Mouse (Mus musculus): ENCODE results near the gene Bcor. TPM values are rescaled to one million over a fixed set of nuclear protein-coding genes. Genes with fewer than 3 reads are reported as not detected.

The Bcor gene
- polyA plus RNA-seq, 1 experiment from 2014 or later = 4.2 TPM

DNA sequence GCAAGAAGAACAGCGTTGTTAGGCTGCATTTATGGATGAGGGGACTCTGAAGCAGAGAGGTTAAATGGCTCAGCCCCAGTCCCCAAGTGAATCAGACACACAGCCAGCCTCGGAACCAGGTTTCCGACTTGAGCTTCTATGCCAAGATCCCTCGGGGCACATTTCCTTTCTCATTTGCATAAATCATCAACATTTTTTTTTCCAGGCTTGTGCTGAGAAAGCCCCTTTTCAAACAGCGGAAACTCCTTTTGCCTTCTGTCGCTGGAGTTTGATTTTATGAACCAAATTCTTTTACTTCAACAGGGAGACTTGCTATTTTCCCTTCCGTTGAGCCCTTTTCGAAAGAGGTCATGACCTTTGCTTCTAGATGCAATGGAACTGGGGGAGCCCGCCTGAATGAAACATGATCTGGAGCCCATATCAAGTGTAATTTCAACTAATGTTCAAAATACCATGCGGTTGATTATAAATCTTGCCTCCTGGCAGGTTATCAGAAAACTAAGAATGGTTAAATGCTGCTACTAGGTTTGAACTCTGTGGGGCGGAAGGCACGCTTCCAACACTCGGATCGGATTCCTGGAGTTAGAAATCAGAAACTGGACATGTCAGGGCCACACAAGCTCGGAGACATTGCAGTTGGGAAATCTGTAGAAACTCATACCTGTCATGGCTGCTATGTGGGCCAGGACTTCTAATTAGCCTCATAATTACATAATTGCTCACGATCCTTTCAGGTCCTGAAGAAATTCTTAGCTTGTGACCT is 15.2 kb upstream of the Bcor start:
- no peaks in the 10 kb centered on the region; the same call in 1 of the 2 replicates for H3K27me3 ChIP-seq (replicated peaks; ENCODE audit: control insufficient read depth, insufficient read depth, low read length)
- 63% methylated on average over 16 of the region's 16 CpGs for WGBS
- no peak for TF ChIP-seq CTCF (IDR thresholded peaks at IDR 0.05; ENCODE audit: low read depth)
- H3K4me3 ChIP-seq (ENCODE audit: low read depth, low read length) = no peak overlapping the region
- no peaks in the 10 kb centered on the region for H3K9me3 ChIP-seq (ENCODE audit: control insufficient read depth)
- H3K36me3 ChIP-seq (ENCODE audit: control insufficient read depth, insufficient read depth) = no peaks in the 10 kb centered on the region
- no peak overlapping the region for H3K9ac ChIP-seq (ENCODE audit: low read depth, low read length)
- no peaks in the 10 kb centered on the region for H3K4me1 ChIP-seq (replicated peaks; ENCODE audit: control insufficient read depth, insufficient read depth, low read length)
- H3K4me2 ChIP-seq (replicated peaks; ENCODE audit: low read depth) = no peak overlapping the region
- H3K27ac ChIP-seq (ENCODE audit: low read depth, low read length) = no peak overlapping the region
- ATAC-seq = no peak

DNA sequence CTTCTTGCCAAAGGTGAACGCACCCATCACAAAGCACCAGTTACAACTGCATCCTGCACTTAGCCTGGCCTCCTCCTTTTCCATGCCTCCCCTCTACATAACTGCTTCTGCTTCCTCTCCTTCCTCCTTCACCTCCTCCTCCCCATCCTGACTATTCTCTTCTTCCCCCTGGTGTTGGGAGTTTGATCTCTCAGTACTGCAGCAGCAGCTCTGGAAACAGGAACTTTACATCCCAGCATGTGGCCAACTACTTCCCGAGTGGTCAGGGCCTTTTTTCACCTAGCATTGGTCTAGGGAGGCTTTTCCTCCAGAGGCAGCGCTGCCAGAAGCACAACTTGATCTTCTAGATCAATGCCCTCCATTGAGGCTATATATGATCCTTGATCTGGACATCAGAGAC is 10.0 kb upstream of the Bcor start:
- ATAC-seq = no peak
- WGBS = 55% methylated on average over 3 of the region's 3 CpGs

DNA sequence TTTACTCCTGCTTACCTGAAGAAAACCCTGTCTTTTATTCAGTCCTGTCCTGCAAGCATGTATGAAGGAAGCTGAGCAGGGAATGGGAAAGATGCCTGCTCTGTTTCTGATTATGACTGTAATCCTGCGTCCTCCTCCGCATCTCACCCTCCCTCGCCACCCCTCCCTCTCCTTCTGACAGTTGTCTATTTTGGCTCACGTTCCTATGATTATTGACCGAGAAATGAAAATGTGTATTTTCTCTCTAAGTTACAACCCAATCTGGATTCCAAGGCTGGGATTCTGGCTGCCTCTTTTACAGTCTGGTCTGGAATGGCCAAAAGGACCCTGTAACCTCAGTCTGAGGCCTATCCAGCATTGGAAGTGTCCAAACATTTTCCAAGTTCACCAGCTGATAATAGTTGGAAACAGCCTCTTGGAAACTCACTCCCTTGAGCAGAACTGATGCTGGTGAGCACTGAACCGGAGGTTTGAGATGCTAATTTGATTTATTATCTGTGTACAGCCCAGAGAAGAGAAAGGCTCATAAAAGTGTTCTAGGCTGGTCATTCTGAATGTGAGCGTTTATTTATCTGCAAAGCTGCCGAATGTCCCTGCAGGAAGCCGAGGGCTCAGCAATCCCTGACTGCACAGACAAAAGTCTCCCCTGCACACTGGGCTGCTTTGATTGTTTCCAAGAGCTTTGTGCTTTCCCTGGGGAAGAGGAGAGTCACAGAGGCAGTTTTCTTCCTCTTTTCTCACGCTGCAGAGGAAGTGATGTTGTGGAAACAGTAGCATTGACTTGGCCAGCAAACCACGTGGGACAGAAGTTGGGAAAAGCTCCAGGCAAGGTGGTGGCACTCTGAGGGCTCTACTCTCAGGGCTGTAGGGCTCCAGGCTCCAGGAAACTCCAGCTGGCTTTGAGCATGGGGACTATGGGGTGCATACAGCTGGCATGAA is 4.7 kb upstream of the Bcor start:
- Histone ChIP-seq H3K4me3 (ENCODE audit: low read depth, low read length) (no peak overlapping the region), H3K4me1 (replicated peaks; ENCODE audit: control insufficient read depth, insufficient read depth, low read length) (no peaks in the 10 kb centered on the region), H3K27me3 (replicated peaks; ENCODE audit: control insufficient read depth, insufficient read depth, low read length) (0 out of 2 replicates have a peak, but pooled peaks cover 4% of the 10 kb centered on the region), H3K4me2 (replicated peaks; ENCODE audit: low read depth) (no peak overlapping the region), H3K9ac (ENCODE audit: low read depth, low read length) (no peak overlapping the region), H3K36me3 (ENCODE audit: control insufficient read depth, insufficient read depth) (no peaks in the 10 kb centered on the region), H3K27ac (ENCODE audit: low read depth, low read length) (no peak overlapping the region), H3K9me3 (ENCODE audit: control insufficient read depth) (no peaks in the 10 kb centered on the region)
- ATAC-seq = no peak
- 57% methylated on average over 11 of the region's 11 CpGs for WGBS
- TF ChIP-seq CTCF (IDR thresholded peaks at IDR 0.05; ENCODE audit: low read depth) = no peak

More for the DNA sequence above, 10.0 kb upstream of the Bcor start:
- H3K9ac ChIP-seq (ENCODE audit: low read depth, low read length) = no peak overlapping the region
- no peak for TF ChIP-seq CTCF (IDR thresholded peaks at IDR 0.05; ENCODE audit: low read depth)
- no peak overlapping the region for H3K4me2 ChIP-seq (replicated peaks; ENCODE audit: low read depth)
- no peaks in the 10 kb centered on the region for H3K9me3 ChIP-seq (ENCODE audit: control insufficient read depth)
- no peak overlapping the region for H3K4me3 ChIP-seq (ENCODE audit: low read depth, low read length)
- no peaks in the 10 kb centered on the region for H3K36me3 ChIP-seq (ENCODE audit: control insufficient read depth, insufficient read depth)
- no peaks in the 10 kb centered on the region for H3K27me3 ChIP-seq (replicated peaks; ENCODE audit: control insufficient read depth, insufficient read depth, low read length)
- no peaks in the 10 kb centered on the region for H3K4me1 ChIP-seq (replicated peaks; ENCODE audit: control insufficient read depth, insufficient read depth, low read length)
- no peak overlapping the region for H3K27ac ChIP-seq (ENCODE audit: low read depth, low read length)

DNA sequence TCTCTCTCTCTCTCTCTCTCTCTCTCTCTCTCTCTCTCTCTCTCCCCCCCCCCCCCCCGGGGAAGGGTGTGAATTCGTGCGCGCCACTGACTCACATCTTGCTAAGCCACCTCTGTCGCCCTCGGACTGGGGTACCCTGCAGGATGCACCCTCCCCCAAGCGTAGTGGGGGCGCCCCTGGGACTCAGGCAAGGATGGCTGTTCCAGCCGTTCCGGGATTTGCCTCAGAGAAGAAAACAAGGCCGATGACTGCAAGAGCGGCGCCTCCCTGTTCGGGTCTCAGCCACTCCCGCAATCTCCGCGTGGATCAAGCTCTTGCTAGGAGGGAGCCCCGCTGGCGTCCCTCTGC is 647 bp downstream of the Bcor start:
- Histone ChIP-seq H3K27me3 (replicated peaks; ENCODE audit: control insufficient read depth, insufficient read depth, low read length) (peaks cover 21% of the 10 kb centered on the region; the same call in 1 of the 2 replicates), H3K36me3 (ENCODE audit: control insufficient read depth, insufficient read depth) (no peaks in the 10 kb centered on the region), H3K4me1 (replicated peaks; ENCODE audit: control insufficient read depth, insufficient read depth, low read length) (no peaks in the 10 kb centered on the region), H3K9ac (ENCODE audit: low read depth, low read length) (peak overlapping the region; percentile 40; the same call in 1 of the 2 replicates), H3K4me2 (replicated peaks; ENCODE audit: low read depth) (peak overlapping the region; percentile 67), H3K27ac (ENCODE audit: low read depth, low read length) (peak overlapping the region; percentile 57), H3K4me3 (ENCODE audit: low read depth, low read length) (peak overlapping the region; percentile 39), H3K9me3 (ENCODE audit: control insufficient read depth) (no peaks in the 10 kb centered on the region)
- 3% methylated on average over 15 of the region's 19 CpGs for WGBS
- TF ChIP-seq CTCF (IDR thresholded peaks at IDR 0.05; ENCODE audit: low read depth) = no peak
- ATAC-seq = peak; percentile 11; the same call in 1 of the 2 replicates

GRCm38 (mm10) chrX:12158821-12159533 is 1.2 kb downstream of the Bcor start:
- Histone ChIP-seq H3K9ac (ENCODE audit: low read depth, low read length) (no peak overlapping the region), H3K27ac (ENCODE audit: low read depth, low read length) (no peak overlapping the region), H3K27me3 (replicated peaks; ENCODE audit: control insufficient read depth, insufficient read depth, low read length) (peaks cover 21% of the 10 kb centered on the region; the same call in 1 of the 2 replicates), H3K36me3 (ENCODE audit: control insufficient read depth, insufficient read depth) (no peaks in the 10 kb centered on the region), H3K4me3 (ENCODE audit: low read depth, low read length) (peak overlapping the region; percentile 39), H3K4me1 (replicated peaks; ENCODE audit: control insufficient read depth, insufficient read depth, low read length) (no peaks in the 10 kb centered on the region), H3K4me2 (replicated peaks; ENCODE audit: low read depth) (peak overlapping the region; percentile 67), H3K9me3 (ENCODE audit: control insufficient read depth) (no peaks in the 10 kb centered on the region)
- WGBS = 12% methylated on average over 31 of the region's 31 CpGs
- peak; percentile 17; the same call in 1 of the 2 replicates for ATAC-seq
- no peak for TF ChIP-seq CTCF (IDR thresholded peaks at IDR 0.05; ENCODE audit: low read depth)

Measured in intestine, postnatal 0 days (tissue).